Mouse (Mus musculus): Measurements from ENCODE around the gene Epha6.

GRCm38 (mm10) chr16:60152439-60152838 lies 452.9 kb downstream of the Epha6 start:
- TF ChIP-seq CTCF (IDR thresholded peaks at IDR 0.05; ENCODE audit: insufficient read depth, low read length) (no peak), POLR2A (IDR thresholded peaks at IDR 0.05; ENCODE audit: borderline replicate concordance, extremely low read depth, low read depth, low read length) (no peak)

Measured in lung, adult 2 months (tissue).